Mouse (Mus musculus) CD4-positive, CD25-positive, alpha-beta regulatory T cell, adult 9 weeks (primary cell): ENCODE measurements around the gene Tas2r118. TPM values are rescaled to one million over a fixed set of nuclear protein-coding genes. Genes with fewer than 3 reads are reported as not detected.

ENCODE experiments used
- polyA plus RNA-seq: library from polyadenylated mRNA; unstranded; fragments of 100-300 nt; shearing (Covaris generic); gene quantifications from one replicate; pipeline ENCODE4 v1.2.1, GENCODE M21; 2017

Gene Tas2r118
- polyA plus RNA-seq: not detected

DNA sequence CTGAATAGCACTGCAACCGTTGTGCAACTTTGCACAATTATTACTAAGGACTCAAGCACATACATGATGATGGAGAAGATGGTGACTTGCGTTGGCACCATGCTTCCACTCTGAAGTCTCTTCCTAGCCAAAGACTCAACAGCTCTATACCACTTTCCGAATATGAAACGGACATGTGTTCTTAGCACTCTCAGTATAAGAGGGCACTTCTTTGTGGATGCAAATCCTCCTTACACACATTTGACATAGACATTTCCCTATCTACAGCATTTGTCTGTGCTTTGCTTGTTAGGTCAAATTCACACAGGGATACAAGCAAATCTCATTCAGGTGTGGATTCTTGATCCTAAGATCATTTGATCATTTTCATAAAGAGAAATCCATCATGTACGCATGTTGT is at the start of gene Tas2r118:
Tas2r118 (minus strand) TSS at position 101 of the 400 bp plus-strand sequence.

Other genes starting within 250 kb of the Tas2r118 start
- gene Cadps2, start 130.6 kb downstream of the Tas2r118 start, polyA plus RNA-seq: not detected
- not detected for gene Slc13a1, start 198.0 kb upstream of the Tas2r118 start, polyA plus RNA-seq